Mouse (Mus musculus) CH12.LX (cell line): ENCODE data around the gene Thsd7b. TPM values are rescaled to one million over a fixed set of nuclear protein-coding genes. Genes with fewer than 3 reads are reported as not detected.
"Not testable (repeated sequence)": the region's sequence is repeated elsewhere in the genome, so short reads cannot be mapped to it uniquely, and the experiment has no call there.

Source experiments
- DNase-seq: peaks from one replicate; pipeline ENCODE4 v3.0.0-alpha.2; 2013; ENCODE audit errors: extremely low read depth
- H3K27ac ChIP-seq: 2 replicates; pipeline ENCODE4 v1.5.1; 2012; ENCODE audit warnings: low read depth, mild to moderate bottlenecking, control low read depth, moderate library complexity; ENCODE audit not compliant: insufficient read depth
- H3K27me3 ChIP-seq: replicated peaks from 2 replicates; pipeline ENCODE3; 2012; ENCODE audit warnings: inconsistent platforms
- H3K36me3 ChIP-seq, 2 experiments: replicated peaks in 1 of 2; 2 replicates each; pipeline versions ENCODE3 to v1.6.1; 2012; ENCODE audit warnings: inconsistent platforms in 1 of 2, low read length in 1 of 2, mild to moderate bottlenecking in 1 of 2, mixed read lengths in 1 of 2, moderate library complexity in 1 of 2; ENCODE audit not compliant: control insufficient read depth in 1 of 2, insufficient read depth in 1 of 2
- H3K4me1 ChIP-seq, 2 experiments: 2 replicates each; pipeline ENCODE4 v1.6.1; 2012; ENCODE audit warnings: inconsistent platforms in 1 of 2, moderate library complexity in 1 of 2; ENCODE audit not compliant: insufficient read depth in 2 of 2, control insufficient read depth in 1 of 2
- H3K4me2 ChIP-seq: 2 replicates; pipeline ENCODE4 v1.6.1; 2012; ENCODE audit warnings: low read depth, mild to moderate bottlenecking, control low read depth; ENCODE audit not compliant: poor library complexity, insufficient read depth, severe bottlenecking
- H3K4me3 ChIP-seq, 3 experiments: fragments of 150-350 bp in 1 of 3; sonication (generic) in 1 of 3; replicated peaks in 1 of 3; 2 replicates each; pipeline versions ENCODE3 to v1.5.1; 2011 to 2012; ENCODE audit warnings: low read depth in 2 of 3, low read length in 2 of 3, mild to moderate bottlenecking in 2 of 3, moderate library complexity in 2 of 3, control low read depth in 1 of 3, improper control_type of control experiment in 1 of 3, inconsistent platforms in 1 of 3, mixed read lengths in 1 of 3; ENCODE audit not compliant: poor library complexity in 1 of 3
- H3K79me2 ChIP-seq: replicated peaks from 2 replicates; pipeline ENCODE4 v1.6.1; 2012; ENCODE audit warnings: mild to moderate bottlenecking, moderate library complexity; ENCODE audit not compliant: control insufficient read depth, poor library complexity, insufficient read depth, severe bottlenecking; ENCODE audit errors: extremely low read depth
- H3K9ac ChIP-seq: 2 replicates; pipeline ENCODE4 v1.6.1; 2012; ENCODE audit warnings: low read depth, mild to moderate bottlenecking, control low read depth, moderate library complexity; ENCODE audit not compliant: insufficient read depth
- H3K9me3 ChIP-seq: replicated peaks from 2 replicates; pipeline ENCODE3; 2012; ENCODE audit warnings: low read length, inconsistent platforms, mixed read lengths
- CHD1 ChIP-seq: IDR thresholded peaks from 2 replicates; pipeline ENCODE4 v1.6.1; 2012; ENCODE audit warnings: low read depth, low read length, improper control_type of control experiment, inconsistent platforms
- CHD2 ChIP-seq: IDR thresholded peaks from 2 replicates; pipeline ENCODE4 v1.6.1; 2011; ENCODE audit warnings: low read length, improper control_type of control experiment
- ELF1 ChIP-seq: IDR thresholded peaks from 2 replicates; pipeline ENCODE4 v1.6.1; 2014; ENCODE audit warnings: low read depth, mild to moderate bottlenecking, inconsistent platforms, low read length, improper control_type of control experiment
- EP300 ChIP-seq: IDR thresholded peaks from 2 replicates; pipeline ENCODE4 v1.6.1; 2011; ENCODE audit warnings: low read length, improper control_type of control experiment
- IRF4 ChIP-seq: IDR thresholded peaks from 2 replicates; pipeline ENCODE4 v1.6.1; 2014; ENCODE audit warnings: low read depth, mild to moderate bottlenecking, inconsistent platforms, low read length, improper control_type of control experiment
- JUND ChIP-seq: conservative IDR thresholded peaks from 2 replicates; pipeline ENCODE4 v1.6.1; 2011; ENCODE audit warnings: low read depth, low read length, improper control_type of control experiment
- KAT2A ChIP-seq: IDR thresholded peaks from 2 replicates; pipeline ENCODE4 v1.6.1; 2012; ENCODE audit warnings: low read length, improper control_type of control experiment, inconsistent platforms; ENCODE audit not compliant: insufficient replicate concordance
- MAZ ChIP-seq: IDR thresholded peaks from 2 replicates; pipeline ENCODE4 v1.6.1; 2012; ENCODE audit warnings: low read depth, mild to moderate bottlenecking, inconsistent platforms, low read length, improper control_type of control experiment, moderate library complexity
- MXI1 ChIP-seq: IDR thresholded peaks from 2 replicates; pipeline ENCODE4 v1.6.1; 2011; ENCODE audit warnings: mild to moderate bottlenecking, low read depth, low read length, improper control_type of control experiment
- MYC ChIP-seq: IDR thresholded peaks from 2 replicates; pipeline ENCODE4 v1.6.1; 2011; ENCODE audit warnings: low read depth, mild to moderate bottlenecking, improper control_type of control experiment, low read length
- NRF1 ChIP-seq: IDR thresholded peaks from 2 replicates; pipeline ENCODE4 v1.6.1; 2014; ENCODE audit warnings: low read depth, mild to moderate bottlenecking, inconsistent platforms, low read length, improper control_type of control experiment, moderate library complexity
- PAX5 ChIP-seq: IDR thresholded peaks from 2 replicates; pipeline ENCODE4 v1.6.1; 2012; ENCODE audit warnings: low read length, inconsistent platforms, mixed read lengths
- POLR2A ChIP-seq: IDR thresholded peaks from 2 replicates; pipeline ENCODE4 v1.6.1; 2011; ENCODE audit warnings: low read depth, mild to moderate bottlenecking, improper control_type of control experiment, low read length
- POLR2AphosphoS2 ChIP-seq: IDR thresholded peaks from 2 replicates; pipeline ENCODE4 v1.6.1; 2011; ENCODE audit warnings: low read depth, low read length, improper control_type of control experiment
- SIN3A ChIP-seq: IDR thresholded peaks from 2 replicates; pipeline ENCODE4 v1.6.1; 2012; ENCODE audit warnings: low read length, improper control_type of control experiment, inconsistent platforms
- SMC3 ChIP-seq: IDR thresholded peaks from 2 replicates; pipeline ENCODE4 v1.6.1; 2011; ENCODE audit warnings: low read depth, low read length, improper control_type of control experiment
- TBP ChIP-seq: conservative IDR thresholded peaks from 2 replicates; pipeline ENCODE4 v1.6.1; 2011; ENCODE audit warnings: low read depth, low read length, improper control_type of control experiment
- TCF12 ChIP-seq: IDR thresholded peaks from 2 replicates; pipeline ENCODE4 v1.6.1; 2014; ENCODE audit warnings: low read depth, mild to moderate bottlenecking, inconsistent platforms, low read length, improper control_type of control experiment
- UBTF ChIP-seq: IDR thresholded peaks from 2 replicates; pipeline ENCODE4 v1.6.1; 2012; ENCODE audit warnings: low read depth, mild to moderate bottlenecking, inconsistent platforms, low read length, improper control_type of control experiment, moderate library complexity
- USF1 ChIP-seq: IDR thresholded peaks from 2 replicates; pipeline ENCODE4 v1.6.1; 2014; ENCODE audit warnings: low read depth, mild to moderate bottlenecking, inconsistent platforms, low read length, improper control_type of control experiment
- ZKSCAN1 ChIP-seq: IDR thresholded peaks from 2 replicates; pipeline ENCODE4 v1.6.1; 2012; ENCODE audit warnings: low read depth, inconsistent platforms, low read length, improper control_type of control experiment, borderline replicate concordance
- ZMIZ1 ChIP-seq: IDR thresholded peaks from 2 replicates; pipeline ENCODE4 v1.6.1; 2012; ENCODE audit warnings: low read depth, mild to moderate bottlenecking, inconsistent platforms, low read length, improper control_type of control experiment
- ZNF384 ChIP-seq: IDR thresholded peaks from 2 replicates; pipeline ENCODE4 v1.6.1; 2012; ENCODE audit warnings: low read depth, low read length, improper control_type of control experiment, inconsistent platforms
- dilution Hi-C: fragments of 300-500 bp; cut with MboI; formaldehyde crosslinking; loops from 2 replicates; pipeline ENCODE4 v1.14.3; 2020; ENCODE audit warnings: low sequenced_read_pairs; ENCODE audit not compliant: extremely low pct_unique_long_range_greater_than_20kb, extremely low pct_ligation_motif_present
- in situ Hi-C: fragments of 300-500 bp; cut with MboI; formaldehyde crosslinking; loops from 3 replicates; pipeline ENCODE4 v1.14.3; 2019; ENCODE audit warnings: low sequenced_read_pairs, low pct_ligation_motif_present, low pct_unique_long_range_greater_than_20kb, mixed read lengths
- polyA plus RNA-seq: library from polyadenylated mRNA; unstranded; fragments of >175 nt; gene quantifications from 2 replicates; pipeline ENCODE4 v1.2.1, GENCODE M21; 2012; ENCODE audit warnings: low read depth; ENCODE audit not compliant: insufficient read length
- total RNA-seq, 2 experiments: library from RNA; depleted of rRNA; stranded (reverse); fragments of 300-350 nt in 1 of 2; fragments of >200 nt in 1 of 2; gene quantifications; 2 replicates each; pipeline ENCODE4 v1.2.3; 2012 to 2014

Thsd7b gene
- total and polyA plus RNA-seq, 3 experiments = not detected

GRCm38 (mm10) chr1:129947026-129947425 is 673.9 kb downstream of the Thsd7b start:
- Histone ChIP-seq H3K9ac (no peak overlapping the region), H3K4me1 (peaks cover 0 to 7% of the 10 kb centered on the region in 2 experiments; a peak in 2 of 4 replicates), H3K27ac (no peak overlapping the region), H3K9me3 (no peaks in the 10 kb centered on the region), H3K36me3 (no peaks in the 10 kb centered on the region), H3K27me3 (no peaks in the 10 kb centered on the region), H3K79me2 (no peaks in the 10 kb centered on the region), H3K4me3 (no peak overlapping the region), H3K4me2 (no peak overlapping the region)
- TF ChIP-seq SIN3A = no peak
- TF ChIP-seq KAT2A = no peak
- no peak for TF ChIP-seq USF1
- no peak for TF ChIP-seq UBTF
- TF ChIP-seq MXI1 = no peak
- no peak for TF ChIP-seq CHD2
- TF ChIP-seq TBP = no peak
- no peak for TF ChIP-seq MAZ
- TF ChIP-seq JUND = no peak
- no peak for TF ChIP-seq ZMIZ1
- TF ChIP-seq ELF1 = no peak
- no peak for TF ChIP-seq ZNF384
- TF ChIP-seq SMC3 = no peak
- dilution Hi-C loops = no loop called here
- in situ Hi-C loops = no loop called here
- no peak for DNase-seq

DNA sequence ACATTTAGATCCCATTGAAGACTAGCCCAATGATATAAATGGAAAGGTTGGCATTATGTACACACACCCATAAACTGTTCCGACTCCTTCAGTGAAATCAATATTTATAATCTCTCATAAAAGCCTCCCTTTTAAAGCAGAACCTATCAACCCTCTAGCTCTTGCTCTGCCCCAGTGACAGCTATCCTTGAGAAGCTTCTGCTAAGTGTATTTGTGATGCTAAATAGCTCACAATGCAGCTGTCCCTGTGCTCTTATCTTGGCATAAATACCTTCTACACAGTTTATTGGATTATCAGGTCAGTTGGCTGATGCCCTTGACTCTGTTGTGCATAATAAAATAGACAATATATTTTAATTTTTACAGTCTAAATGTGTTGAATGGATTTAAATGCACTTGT is 682.4 kb downstream of the Thsd7b start:
- Histone ChIP-seq H3K27me3 (no peaks in the 10 kb centered on the region), H3K79me2 (no peaks in the 10 kb centered on the region), H3K9me3 (no peaks in the 10 kb centered on the region), H3K4me3 (no peak overlapping the region), H3K36me3 (no peaks in the 10 kb centered on the region), H3K4me2 (no peak overlapping the region), H3K27ac (no peak overlapping the region), H3K9ac (no peak overlapping the region), H3K4me1 (no peaks in the 10 kb centered on the region)
- dilution Hi-C loops (no loop called here), in situ Hi-C loops (no loop called here)
- no peak for TF ChIP-seq IRF4
- no peak for TF ChIP-seq MAZ
- no peak for DNase-seq

DNA sequence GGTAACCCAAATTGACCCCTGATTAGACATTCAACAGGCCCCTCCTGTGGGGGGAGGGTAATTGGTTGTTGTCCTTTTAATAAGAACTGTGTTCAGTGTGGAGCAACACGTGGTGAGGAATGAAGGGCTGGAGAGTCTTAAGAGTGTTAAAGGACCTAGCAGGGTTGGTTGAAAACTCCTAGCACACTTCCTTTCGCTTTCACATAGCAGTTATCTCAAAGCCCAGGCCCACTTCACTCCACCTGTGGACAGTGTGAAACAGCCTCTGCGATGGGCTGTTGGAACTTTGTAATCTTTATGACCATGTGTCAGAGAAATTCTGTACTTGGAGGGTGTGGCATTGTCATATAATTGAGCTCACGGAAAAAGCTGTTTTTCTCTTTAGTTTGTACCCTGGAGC is 683.5 kb downstream of the Thsd7b start:
- DNase-seq = no peak
- no peaks in the 10 kb centered on the region for H3K27me3 ChIP-seq
- H3K36me3 ChIP-seq = no peaks in the 10 kb centered on the region
- TF ChIP-seq POLR2AphosphoS2 (no peak), ZKSCAN1 (no peak), CHD1 (no peak), MXI1 (no peak), PAX5 (no peak), POLR2A (no peak), SIN3A (no peak), KAT2A (no peak), EP300 (no peak), TCF12 (no peak), JUND (no peak), MYC (no peak), NRF1 (no peak), CHD2 (no peak)
- H3K9ac ChIP-seq = 0 out of 2 replicates have a peak overlapping the region, but pooled peaks have one; percentile 53
- no peak overlapping the region for H3K4me3 ChIP-seq
- no peak overlapping the region for H3K27ac ChIP-seq
- H3K4me1 ChIP-seq = no peaks in the 10 kb centered on the region
- in situ Hi-C loops = no loop called here
- H3K79me2 ChIP-seq = no peaks in the 10 kb centered on the region
- H3K9me3 ChIP-seq = no peaks in the 10 kb centered on the region
- dilution Hi-C loops = no loop called here
- peak overlapping the region; percentile 81 for H3K4me2 ChIP-seq

GRCm38 (mm10) chr1:129959352-129959751 is 686.2 kb downstream of the Thsd7b start:
- H3K4me3 ChIP-seq, H3K9me3 ChIP-seq, H3K27ac ChIP-seq, H3K27me3 ChIP-seq, DNase-seq, H3K4me1 ChIP-seq, H3K79me2 ChIP-seq, H3K9ac ChIP-seq, dilution Hi-C loops, H3K4me2 ChIP-seq, in situ Hi-C loops, H3K36me3 ChIP-seq: not testable (repeated sequence)
